Mouse (Mus musculus): ENCODE measurements around the gene Gdpgp1. TPM values are rescaled to one million over a fixed set of nuclear protein-coding genes. Genes with fewer than 3 reads are reported as not detected.

Gene Gdpgp1
- polyA plus RNA-seq, 1 experiment: 3.9 TPM

DNA sequence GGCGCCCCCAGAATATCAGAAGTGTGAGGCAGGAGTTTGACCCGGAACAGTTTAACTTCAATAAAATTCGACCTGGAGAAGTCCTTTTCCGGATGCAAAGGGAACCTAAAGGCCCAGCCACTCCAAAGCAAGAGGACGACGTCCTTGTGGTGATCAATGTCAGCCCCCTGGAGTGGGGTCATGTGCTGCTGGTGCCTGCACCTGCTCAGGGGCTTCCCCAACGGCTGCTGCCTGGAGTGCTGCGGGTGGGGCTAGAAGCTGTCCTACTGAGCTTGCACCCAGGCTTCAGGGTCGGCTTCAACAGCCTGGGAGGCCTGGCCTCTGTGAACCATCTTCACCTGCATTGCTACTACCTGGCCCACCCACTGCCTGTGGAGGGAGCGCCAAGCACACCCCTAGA lies 5.9 kb downstream of the Gdpgp1 start:
- 85% methylated on average over 10 of the region's 10 CpGs for WGBS
- no peak for TF ChIP-seq CTCF (IDR thresholded peaks at IDR 0.05; ENCODE audit: borderline replicate concordance, insufficient read depth, low read depth, low read length)
- TF ChIP-seq POLR2A (IDR thresholded peaks at IDR 0.05; ENCODE audit: borderline replicate concordance, insufficient read depth, low read length): no peak

DNA sequence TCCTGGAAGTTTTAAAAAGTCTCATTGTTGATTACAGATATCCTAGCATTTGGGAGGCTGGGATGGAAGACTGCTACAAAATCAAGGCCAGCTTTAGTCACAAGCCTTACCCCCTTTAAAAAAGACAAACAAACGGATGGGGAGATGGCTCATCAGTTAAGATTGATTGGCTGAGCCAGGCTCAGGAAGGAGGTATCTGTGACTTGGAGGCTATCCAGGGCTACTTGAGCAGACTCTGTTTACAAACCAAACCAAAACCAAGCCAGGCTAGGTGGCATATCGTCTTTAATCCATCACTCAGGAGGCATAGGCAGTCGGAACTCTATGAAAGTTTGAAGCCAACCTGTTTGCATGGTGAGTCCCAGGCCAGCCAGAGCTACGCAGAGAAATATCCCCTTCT lies 9.0 kb downstream of the Gdpgp1 start:
- WGBS: 83% methylated on average over 4 of the region's 4 CpGs
- TF ChIP-seq CTCF (IDR thresholded peaks at IDR 0.05; ENCODE audit: borderline replicate concordance, insufficient read depth, low read depth, low read length) (no peak), POLR2A (IDR thresholded peaks at IDR 0.05; ENCODE audit: borderline replicate concordance, insufficient read depth, low read length) (no peak)
- H3K4me3 ChIP-seq (replicated peaks; ENCODE audit: insufficient read depth, low read depth, low read length): no peak overlapping the region

More for the DNA sequence above, 5.9 kb downstream of the Gdpgp1 start:
- H3K4me1 ChIP-seq (ENCODE audit: control insufficient read depth, insufficient read depth, low read length): peaks cover 3% of the 10 kb centered on the region; the same call in 1 of the 2 replicates
- no peak overlapping the region for H3K4me3 ChIP-seq (replicated peaks; ENCODE audit: insufficient read depth, low read depth, low read length)
- H3K27ac ChIP-seq (ENCODE audit: insufficient read depth, low read length): no peak overlapping the region
- H3K27me3 ChIP-seq (ENCODE audit: control insufficient read depth, insufficient read depth, low read length): no peaks in the 10 kb centered on the region
- DNase-seq: no peak

DNA sequence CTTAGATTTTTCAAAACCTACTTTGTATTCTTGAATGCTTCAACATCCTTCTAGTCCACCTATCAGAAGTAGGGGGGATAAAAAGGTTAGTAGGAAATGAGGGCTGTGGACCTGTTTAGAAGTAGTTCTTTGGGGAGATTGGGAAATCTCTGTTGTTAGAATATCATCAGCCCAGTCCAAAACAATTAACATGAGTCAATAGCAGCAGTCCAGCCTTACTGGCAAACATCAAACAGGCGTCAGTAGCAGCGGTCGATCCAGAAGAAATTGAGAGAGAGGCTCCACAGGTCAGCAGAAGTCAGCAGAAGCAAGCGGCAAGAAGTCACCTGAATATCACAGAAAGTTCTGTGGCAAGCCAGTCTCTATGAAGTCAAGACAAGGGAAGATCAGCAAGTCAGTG lies 12.2 kb downstream of the Gdpgp1 start:
- H3K4me1 ChIP-seq (ENCODE audit: control insufficient read depth, insufficient read depth, low read length): no peaks in the 10 kb centered on the region
- WGBS: 92% methylated on average over 4 of the region's 4 CpGs
- no peaks in the 10 kb centered on the region for H3K27me3 ChIP-seq (ENCODE audit: control insufficient read depth, insufficient read depth, low read length)
- TF ChIP-seq CTCF (IDR thresholded peaks at IDR 0.05; ENCODE audit: borderline replicate concordance, insufficient read depth, low read depth, low read length) (no peak), POLR2A (IDR thresholded peaks at IDR 0.05; ENCODE audit: borderline replicate concordance, insufficient read depth, low read length) (no peak)
- DNase-seq: no peak
- H3K4me3 ChIP-seq (replicated peaks; ENCODE audit: insufficient read depth, low read depth, low read length): no peak overlapping the region
- H3K27ac ChIP-seq (ENCODE audit: insufficient read depth, low read length): no peak overlapping the region

More for the DNA sequence above, 9.0 kb downstream of the Gdpgp1 start:
- H3K27me3 ChIP-seq (ENCODE audit: control insufficient read depth, insufficient read depth, low read length): no peaks in the 10 kb centered on the region
- no peak for DNase-seq
- H3K4me1 ChIP-seq (ENCODE audit: control insufficient read depth, insufficient read depth, low read length): no peaks in the 10 kb centered on the region
- H3K27ac ChIP-seq (ENCODE audit: insufficient read depth, low read length): no peak overlapping the region

DNA sequence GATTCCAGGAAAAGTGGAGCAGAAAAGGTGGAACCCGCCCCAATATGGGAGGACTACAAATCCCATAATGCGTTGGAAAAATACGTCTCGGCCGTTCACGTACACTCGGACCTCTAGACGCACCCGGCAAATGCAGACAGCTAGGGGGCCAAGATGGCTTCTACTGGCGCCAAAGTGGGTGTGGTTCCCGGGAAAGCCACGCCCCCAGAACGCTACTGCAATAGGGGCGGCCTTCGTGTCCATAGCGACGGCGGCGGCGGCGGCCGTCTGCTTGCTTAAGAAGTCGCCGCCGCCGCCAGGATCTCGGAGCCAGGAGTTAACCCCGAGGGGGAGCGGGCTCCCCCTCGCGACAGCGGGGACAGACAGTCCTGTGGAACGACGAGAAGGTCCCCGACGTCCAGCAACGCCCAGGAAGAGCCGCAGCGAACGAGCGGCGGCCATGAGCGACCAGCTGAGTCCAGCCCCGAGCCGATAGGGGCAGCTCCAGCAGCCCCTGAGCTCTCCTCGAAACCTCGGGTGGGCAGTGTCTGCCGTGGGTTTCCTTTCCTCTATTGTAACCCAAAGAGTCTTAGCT lies 13.6 kb downstream of the Gdpgp1 start, which contains the start of gene Ttll13:
Ttll13 (plus strand) TSS at position 229 of the 574 bp plus-strand sequence.
- TF ChIP-seq CTCF (IDR thresholded peaks at IDR 0.05; ENCODE audit: borderline replicate concordance, insufficient read depth, low read depth, low read length) (no peak), POLR2A (IDR thresholded peaks at IDR 0.05; ENCODE audit: borderline replicate concordance, insufficient read depth, low read length) (peak; percentile 51; the same call in 1 of the 2 replicates)

DNA sequence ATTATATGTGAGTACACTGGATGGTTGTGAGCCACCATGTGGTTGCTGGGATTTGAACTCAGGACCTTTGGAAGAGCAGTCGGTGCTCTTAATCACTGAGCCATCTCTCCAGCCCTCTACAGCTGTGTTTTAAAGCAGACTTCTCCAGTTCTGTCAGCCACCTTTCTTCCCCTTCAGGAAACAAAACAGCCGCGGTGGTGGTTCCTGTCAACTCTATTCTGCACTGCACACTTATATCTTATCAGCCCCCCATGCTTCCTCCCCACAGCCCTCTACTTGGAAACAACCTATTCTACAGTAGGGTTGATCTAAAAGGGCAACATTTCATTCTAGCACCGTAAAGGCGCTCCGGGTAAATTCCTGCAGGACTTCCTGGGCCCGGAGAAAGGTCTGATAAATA lies 14.2 kb downstream of the Gdpgp1 start:
- Histone ChIP-seq H3K27me3 (ENCODE audit: control insufficient read depth, insufficient read depth, low read length) (no peaks in the 10 kb centered on the region), H3K4me1 (ENCODE audit: control insufficient read depth, insufficient read depth, low read length) (no peaks in the 10 kb centered on the region), H3K4me3 (replicated peaks; ENCODE audit: insufficient read depth, low read depth, low read length) (no peak overlapping the region), H3K27ac (ENCODE audit: insufficient read depth, low read length) (no peak overlapping the region)
- no peak for DNase-seq
- 65% methylated on average over 7 of the region's 7 CpGs for WGBS
- TF ChIP-seq POLR2A (IDR thresholded peaks at IDR 0.05; ENCODE audit: borderline replicate concordance, insufficient read depth, low read length) (no peak), CTCF (IDR thresholded peaks at IDR 0.05; ENCODE audit: borderline replicate concordance, insufficient read depth, low read depth, low read length) (no peak)

More for the DNA sequence above, 13.6 kb downstream of the Gdpgp1 start, which contains the start of gene Ttll13:
- peak; percentile 94 to 97 for DNase-seq
- H3K4me3 ChIP-seq (replicated peaks; ENCODE audit: insufficient read depth, low read depth, low read length): peak within 1 kb of the TSS; percentile 86
- no peaks in the 10 kb centered on the region for H3K27me3 ChIP-seq (ENCODE audit: control insufficient read depth, insufficient read depth, low read length)
- under 1% methylated on average over 48 of the region's 48 CpGs for WGBS
- 0 out of 2 replicates have a peak within 1 kb of the TSS, but pooled peaks have one; percentile 35 for H3K27ac ChIP-seq (ENCODE audit: insufficient read depth, low read length)
- no peaks in the 10 kb centered on the region for H3K4me1 ChIP-seq (ENCODE audit: control insufficient read depth, insufficient read depth, low read length)

DNA sequence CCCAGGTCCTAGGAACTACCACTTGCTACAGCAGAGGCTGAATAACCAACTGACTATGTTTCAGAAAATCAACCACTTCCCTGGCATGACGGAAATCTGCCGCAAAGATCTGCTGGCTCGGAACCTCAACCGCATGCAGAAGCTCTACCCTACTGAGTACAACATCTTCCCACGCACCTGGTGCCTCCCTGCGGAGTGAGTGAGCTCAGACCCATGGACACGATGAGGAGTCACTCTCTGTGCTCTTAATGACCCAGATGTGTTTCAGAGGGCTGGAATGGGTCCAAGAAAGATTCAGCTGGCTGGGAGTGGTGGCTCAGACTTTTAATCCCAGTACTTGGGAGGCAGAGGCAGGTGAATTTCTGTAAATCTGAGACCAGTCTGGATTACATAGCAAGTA lies 19.8 kb downstream of the Gdpgp1 start:
- TF ChIP-seq POLR2A (IDR thresholded peaks at IDR 0.05; ENCODE audit: borderline replicate concordance, insufficient read depth, low read length): no peak
- TF ChIP-seq CTCF (IDR thresholded peaks at IDR 0.05; ENCODE audit: borderline replicate concordance, insufficient read depth, low read depth, low read length): no peak
- Histone ChIP-seq H3K27ac (ENCODE audit: insufficient read depth, low read length) (no peak overlapping the region), H3K27me3 (ENCODE audit: control insufficient read depth, insufficient read depth, low read length) (no peaks in the 10 kb centered on the region), H3K4me1 (ENCODE audit: control insufficient read depth, insufficient read depth, low read length) (no peaks in the 10 kb centered on the region), H3K4me3 (replicated peaks; ENCODE audit: insufficient read depth, low read depth, low read length) (no peak overlapping the region)
- 62% methylated on average over 7 of the region's 7 CpGs for WGBS
- DNase-seq: no peak

DNA sequence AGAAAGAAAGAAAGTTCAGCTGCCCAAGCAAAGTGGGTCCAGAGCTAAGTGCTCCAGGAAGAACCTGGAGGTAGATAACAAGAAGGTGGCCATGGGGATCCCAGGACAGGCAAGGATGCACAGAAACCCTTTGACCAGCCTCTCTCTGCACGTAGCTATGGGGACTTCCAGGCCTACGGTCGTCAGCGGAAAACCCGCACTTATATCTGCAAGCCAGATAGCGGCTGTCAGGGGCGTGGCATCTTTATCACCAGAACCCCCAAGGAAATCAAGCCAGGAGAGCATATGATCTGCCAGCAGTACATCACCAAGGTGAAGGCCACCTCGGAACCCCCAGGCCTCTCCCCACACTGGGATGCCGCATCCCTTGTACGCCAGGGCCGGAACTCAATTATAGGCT lies 20.2 kb downstream of the Gdpgp1 start:
- DNase-seq: no peak
- H3K27ac ChIP-seq (ENCODE audit: insufficient read depth, low read length): no peak overlapping the region
- no peaks in the 10 kb centered on the region for H3K27me3 ChIP-seq (ENCODE audit: control insufficient read depth, insufficient read depth, low read length)
- whole genome bisulfite sequencing: 86% methylated on average over 11 of the region's 11 CpGs
- H3K4me1 ChIP-seq (ENCODE audit: control insufficient read depth, insufficient read depth, low read length): no peaks in the 10 kb centered on the region
- no peak overlapping the region for H3K4me3 ChIP-seq (replicated peaks; ENCODE audit: insufficient read depth, low read depth, low read length)
- no peak for TF ChIP-seq POLR2A (IDR thresholded peaks at IDR 0.05; ENCODE audit: borderline replicate concordance, insufficient read depth, low read length)

DNA sequence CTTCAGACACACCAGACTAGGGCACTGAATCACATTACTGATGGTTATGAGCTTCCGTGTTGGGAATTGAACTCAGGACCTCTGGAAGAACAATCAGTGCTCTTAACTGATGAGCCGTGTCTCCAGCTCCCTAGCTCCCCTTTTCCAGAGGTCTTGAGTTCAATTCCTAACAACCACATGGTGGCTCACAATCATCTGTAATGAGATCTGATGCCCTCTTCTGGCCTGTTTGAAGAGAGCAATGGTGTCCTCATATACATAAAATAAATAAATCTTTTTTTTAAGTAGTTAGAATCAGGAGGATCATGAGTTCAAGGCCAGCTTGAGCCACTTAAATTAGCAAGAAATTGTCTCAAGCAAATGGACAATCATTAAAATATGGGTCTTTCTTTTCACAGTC lies 23.3 kb downstream of the Gdpgp1 start:
- TF ChIP-seq CTCF (IDR thresholded peaks at IDR 0.05; ENCODE audit: borderline replicate concordance, insufficient read depth, low read depth, low read length): no peak
- no peak for TF ChIP-seq POLR2A (IDR thresholded peaks at IDR 0.05; ENCODE audit: borderline replicate concordance, insufficient read depth, low read length)
- no peak for DNase-seq
- Histone ChIP-seq H3K27ac (ENCODE audit: insufficient read depth, low read length) (no peak overlapping the region), H3K4me1 (ENCODE audit: control insufficient read depth, insufficient read depth, low read length) (no peaks in the 10 kb centered on the region), H3K27me3 (ENCODE audit: control insufficient read depth, insufficient read depth, low read length) (no peaks in the 10 kb centered on the region), H3K4me3 (replicated peaks; ENCODE audit: insufficient read depth, low read depth, low read length) (no peak overlapping the region)
- WGBS: 72% methylated on average over 2 of the region's 2 CpGs
